Mouse (Mus musculus): ENCODE data around the gene Itpr1. TPM values are rescaled to one million over a fixed set of nuclear protein-coding genes. Genes with fewer than 3 reads are reported as not detected.

Gene Itpr1
- total RNA-seq, 4 experiments from 2014 or later: 444 to 572 (median 514) TPM

DNA sequence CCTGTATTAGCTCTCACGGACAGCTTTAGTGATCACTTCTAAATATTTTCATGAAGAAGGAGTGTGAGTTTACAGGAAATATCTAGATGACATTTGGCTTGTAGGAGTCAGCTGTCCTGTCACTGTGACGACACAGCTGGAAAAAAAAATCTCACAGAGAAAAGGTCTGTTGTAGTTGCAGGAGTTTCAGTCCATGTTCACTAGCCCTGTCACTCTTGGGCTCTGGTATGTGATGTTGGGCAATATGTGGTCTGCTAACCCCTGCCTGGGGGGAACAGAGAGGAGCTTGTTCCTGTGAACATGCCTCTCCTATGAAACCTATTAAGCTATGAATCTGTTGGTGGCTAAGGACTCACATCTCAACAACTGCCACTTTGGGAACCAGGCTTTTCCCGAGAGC, 166.1 kb downstream of the Itpr1 start:
- DNase-seq (ENCODE audit: low spot score in 2 of 2): no peak

DNA sequence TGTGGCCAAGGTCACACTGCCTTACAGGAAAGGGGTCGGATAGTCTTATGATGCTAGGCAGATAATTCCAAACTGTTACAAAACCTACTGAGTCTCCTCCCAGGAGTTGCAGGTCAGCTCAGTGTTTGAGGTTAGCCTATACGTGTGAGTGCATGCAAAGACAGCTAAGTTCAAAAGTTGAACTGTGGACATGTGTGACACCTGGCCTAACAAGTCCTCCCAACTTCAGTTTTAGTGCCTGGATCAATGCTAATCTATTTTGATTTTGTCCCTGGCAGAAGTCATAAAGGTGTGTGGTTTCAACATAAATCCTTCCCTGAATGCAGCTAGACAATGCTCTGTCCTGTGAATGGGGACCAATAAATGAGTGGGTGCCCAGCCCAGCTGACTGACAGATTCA, 167.3 kb downstream of the Itpr1 start:
- DNase-seq (ENCODE audit: low spot score in 2 of 2): no peak

DNA sequence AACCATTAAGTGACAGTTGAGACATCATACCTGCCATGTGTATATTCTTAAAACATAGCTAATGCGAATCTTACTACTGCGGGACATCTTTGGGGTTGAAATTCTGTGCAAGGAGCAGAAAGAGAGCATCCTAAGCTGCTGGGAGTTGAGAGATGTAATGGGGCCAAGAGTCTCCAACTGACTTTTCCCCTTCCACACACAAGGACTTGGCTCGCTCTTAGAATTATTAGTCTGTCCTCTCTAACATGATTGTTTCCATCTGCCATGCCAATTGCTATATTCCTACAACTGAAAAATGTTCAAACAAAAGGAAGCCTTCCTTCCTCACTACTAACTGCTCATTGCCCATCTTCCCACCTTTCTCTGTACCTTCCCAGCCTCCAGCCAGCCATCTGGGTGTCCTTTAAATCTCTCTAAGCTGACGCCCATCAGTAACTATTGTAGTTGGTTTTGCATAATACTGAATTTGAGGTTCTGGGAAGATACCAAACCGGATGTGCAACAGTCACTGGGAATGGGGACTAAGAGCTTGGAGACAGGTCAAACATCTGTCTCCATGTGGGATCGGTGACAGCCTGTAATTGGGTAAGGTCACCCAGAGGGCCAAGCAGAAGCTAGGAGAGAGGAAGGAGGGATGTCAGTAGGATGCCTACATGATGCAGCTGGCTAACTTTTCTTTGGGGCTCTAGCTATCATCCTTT, 177.9 kb downstream of the Itpr1 start:
- no peak for DNase-seq (ENCODE audit: low spot score in 2 of 2)

DNA sequence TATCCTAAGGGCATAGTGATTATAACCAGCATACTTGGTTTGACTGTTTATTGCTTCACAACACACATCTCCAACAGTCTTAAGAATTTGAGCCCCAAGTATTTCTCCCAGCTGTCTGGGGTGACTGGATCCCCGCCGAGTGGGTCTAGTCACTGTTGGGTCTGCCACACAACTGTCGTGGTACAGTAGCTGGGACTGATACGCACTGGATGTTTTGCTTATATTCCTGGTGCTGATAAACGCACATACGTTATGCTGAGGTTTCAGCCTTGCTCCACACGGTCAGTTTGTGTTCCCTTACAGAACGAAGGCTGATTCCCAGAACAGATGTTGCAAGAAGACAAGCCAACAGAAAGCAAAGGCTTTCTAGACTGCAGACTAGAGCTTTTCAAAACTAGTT, 180.2 kb downstream of the Itpr1 start:
- DNase-seq (ENCODE audit: low spot score in 2 of 2): no peak

GRCm38 (mm10) chr6:108397956-108398355, 185.1 kb downstream of the Itpr1 start:
- no peak for DNase-seq (ENCODE audit: low spot score in 2 of 2)

- no peak for DNase-seq (ENCODE audit: low spot score in 2 of 2)
Measured at GRCm38 (mm10) chr6:108401412-108401955, 188.6 kb downstream of the Itpr1 start.

DNA sequence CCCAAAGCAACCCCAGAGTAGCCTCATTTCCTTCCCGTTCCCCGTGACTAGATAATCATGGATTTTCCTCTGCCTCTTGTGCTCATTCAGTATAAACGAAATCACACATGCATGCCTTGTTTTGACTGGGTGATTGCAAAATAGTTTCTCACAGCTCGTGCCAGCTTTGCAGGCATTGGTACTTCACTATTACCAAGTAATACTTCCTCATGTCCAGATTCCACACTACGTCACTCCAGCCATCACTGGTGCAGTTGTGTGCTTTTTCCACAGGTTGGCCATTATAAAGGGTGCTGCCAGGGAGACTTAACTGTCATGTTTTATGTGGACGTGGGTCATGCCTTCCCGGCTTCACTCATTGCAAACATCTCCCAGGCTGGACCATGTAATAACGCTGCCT, 191.8 kb downstream of the Itpr1 start:
- no peak for DNase-seq (ENCODE audit: low spot score in 2 of 2)

- DNase-seq (ENCODE audit: low spot score in 2 of 2): no peak
Measured at GRCm38 (mm10) chr6:108408053-108408452, 195.2 kb downstream of the Itpr1 start.

- DNase-seq (ENCODE audit: low spot score in 2 of 2): no peak
Measured at GRCm38 (mm10) chr6:108408726-108409125, 195.8 kb downstream of the Itpr1 start.

GRCm38 (mm10) chr6:108410771-108411170, 197.9 kb downstream of the Itpr1 start:
- no peak for DNase-seq (ENCODE audit: low spot score in 2 of 2)

DNA sequence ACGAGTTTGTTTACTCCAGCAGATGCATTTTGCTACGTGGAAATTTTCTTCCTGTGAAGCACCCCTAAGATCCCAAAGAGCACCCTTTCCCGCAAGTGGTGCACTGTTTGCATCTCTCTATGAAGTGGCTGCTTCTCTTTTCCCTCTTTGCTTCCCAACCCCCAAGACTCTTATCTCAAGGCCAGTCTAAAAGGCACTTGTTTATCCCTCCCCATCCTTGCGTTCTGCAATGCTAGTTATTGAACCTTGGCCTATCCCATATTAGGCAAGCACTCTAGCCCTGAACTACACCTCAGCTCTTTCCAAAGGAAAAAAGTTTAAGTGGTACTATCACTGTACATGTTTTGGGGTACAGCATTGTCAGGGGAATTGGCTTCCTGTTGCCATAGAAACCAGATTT, 198.3 kb downstream of the Itpr1 start:
- DNase-seq (ENCODE audit: low spot score in 2 of 2): no peak

- no peak for DNase-seq (ENCODE audit: low spot score in 2 of 2)
Measured at GRCm38 (mm10) chr6:108413006-108413405, 200.1 kb downstream of the Itpr1 start.

GRCm38 (mm10) chr6:108413593-108413992, 200.7 kb downstream of the Itpr1 start:
- DNase-seq (ENCODE audit: low spot score in 2 of 2): no peak

DNA sequence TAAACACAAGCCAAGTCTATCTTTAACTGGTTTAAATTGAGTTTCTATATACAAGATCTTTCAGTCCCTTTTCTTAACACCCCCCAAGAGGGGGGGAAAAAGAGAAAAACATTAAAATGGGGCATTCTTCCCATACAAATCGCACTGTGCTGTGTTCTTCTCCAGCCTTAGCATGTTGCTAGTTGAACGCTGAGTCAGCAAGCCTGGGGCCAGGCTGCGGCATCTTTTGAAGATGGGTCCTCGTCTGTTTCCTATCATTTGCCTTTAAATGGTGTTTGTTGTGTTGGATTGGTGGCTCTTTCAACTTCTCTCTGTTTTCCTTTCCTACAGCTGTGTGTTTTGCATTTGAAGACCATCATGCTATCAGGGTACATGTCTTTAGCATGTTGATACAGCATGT, 203.0 kb downstream of the Itpr1 start:
- DNase-seq (ENCODE audit: low spot score in 2 of 2): no peak

DNA sequence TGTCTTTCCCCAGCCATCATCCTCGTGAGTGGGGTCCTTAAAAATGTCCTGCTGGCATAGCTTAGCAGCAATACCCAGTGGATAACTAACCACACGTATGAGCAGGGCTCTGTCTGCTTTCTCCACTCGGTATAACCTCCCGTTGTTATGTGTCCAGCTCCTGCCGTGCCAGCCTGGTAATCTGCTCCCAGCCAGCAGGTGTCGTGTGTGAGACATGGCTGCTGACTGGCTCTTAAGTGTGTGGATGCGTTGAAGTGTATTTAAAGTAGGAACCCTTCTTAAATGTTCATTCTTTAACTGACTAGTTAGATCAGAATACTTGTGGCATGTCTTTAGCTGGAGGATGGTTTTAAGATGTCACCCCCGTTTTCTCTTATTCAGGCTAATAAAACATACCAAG, 204.6 kb downstream of the Itpr1 start:
- peak in 1 of 2 experiments; percentile 48 for DNase-seq (ENCODE audit: low spot score in 2 of 2)

DNA sequence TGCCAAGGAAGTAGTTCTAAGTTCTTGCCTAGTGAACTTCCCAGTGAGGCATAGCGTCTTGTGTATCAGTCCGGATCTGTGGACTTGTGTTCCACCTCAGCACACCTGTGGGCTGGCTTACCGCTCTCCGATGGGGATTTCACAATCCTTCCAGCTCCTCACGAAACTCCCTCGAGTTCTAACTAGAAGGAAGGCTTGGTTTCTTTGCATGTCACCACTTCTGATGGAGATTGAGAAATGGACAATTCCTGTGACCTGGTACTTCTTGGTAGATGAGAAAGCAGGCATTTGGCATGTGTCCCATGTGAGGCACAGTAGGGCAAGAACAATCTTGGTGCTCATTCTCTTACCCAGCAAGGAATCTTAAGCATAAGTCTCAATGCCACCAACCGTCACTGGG, 205.3 kb downstream of the Itpr1 start:
- no peak for DNase-seq (ENCODE audit: low spot score in 2 of 2)

GRCm38 (mm10) chr6:108424749-108425584, 212.1 kb downstream of the Itpr1 start:
- DNase-seq (ENCODE audit: low spot score in 2 of 2): no peak

DNA sequence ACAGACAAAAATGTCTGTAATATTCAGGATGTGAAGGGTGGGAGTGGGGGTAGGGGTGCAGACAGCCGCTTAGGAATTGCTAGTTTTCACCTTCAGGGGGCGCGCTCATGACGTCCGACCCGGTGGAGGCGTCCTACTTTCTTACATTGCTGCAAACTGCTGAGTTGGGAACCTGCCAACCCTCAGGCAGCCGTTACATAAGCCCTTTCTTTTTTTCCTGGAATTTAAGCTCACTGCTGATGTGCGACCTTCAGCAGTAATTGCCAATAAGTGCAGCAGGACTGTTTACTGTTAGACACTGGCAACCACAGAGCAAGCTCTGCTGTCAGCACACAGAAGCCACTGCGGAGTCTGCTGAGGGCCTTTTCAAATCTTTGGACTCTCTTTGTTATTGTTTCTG, 213.9 kb downstream of the Itpr1 start:
- DNase-seq (ENCODE audit: low spot score in 2 of 2): peak; percentile 78 to 90

DNA sequence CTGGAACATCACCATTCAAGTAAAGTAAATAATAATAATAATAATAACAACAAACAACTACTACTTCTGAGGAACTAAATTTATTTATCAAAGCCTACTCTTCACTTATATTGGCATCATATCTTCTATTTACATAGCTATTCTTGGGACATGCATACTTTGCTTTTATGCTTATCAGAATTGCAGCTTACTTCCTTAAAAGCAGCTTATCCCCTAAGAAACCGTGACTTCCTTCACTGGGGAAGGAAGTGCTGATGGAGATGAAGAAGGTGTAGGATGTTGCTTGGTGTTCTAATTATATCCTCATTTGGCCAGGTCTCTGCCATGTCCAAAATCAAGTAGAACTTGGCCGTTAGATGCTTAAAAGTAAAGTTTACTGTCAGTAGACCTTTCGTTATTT, 215.5 kb downstream of the Itpr1 start:
- no peak for DNase-seq (ENCODE audit: low spot score in 2 of 2)

GRCm38 (mm10) chr6:108429950-108430349, 217.1 kb downstream of the Itpr1 start:
- no peak for DNase-seq (ENCODE audit: low spot score in 2 of 2)

DNA sequence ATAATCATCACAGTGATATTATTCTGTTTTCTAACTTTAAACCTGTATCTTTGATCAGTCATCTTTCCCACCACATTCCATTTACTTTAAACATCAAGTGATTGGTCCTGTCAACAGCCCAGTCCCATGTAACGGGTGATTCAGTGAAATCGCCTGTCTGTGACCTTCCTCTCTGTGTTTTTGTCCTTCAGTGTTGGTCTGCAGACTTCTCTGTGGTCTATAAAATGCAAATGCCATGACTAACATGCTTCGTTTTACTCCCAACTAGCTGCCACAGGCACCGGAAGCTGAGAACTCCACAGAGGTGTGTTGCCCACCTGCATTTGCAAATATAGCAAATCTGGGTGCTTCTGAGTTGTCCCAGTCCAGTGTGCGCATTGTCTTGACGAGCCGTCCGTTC, 218.3 kb downstream of the Itpr1 start:
- DNase-seq (ENCODE audit: low spot score in 2 of 2): no peak

DNA sequence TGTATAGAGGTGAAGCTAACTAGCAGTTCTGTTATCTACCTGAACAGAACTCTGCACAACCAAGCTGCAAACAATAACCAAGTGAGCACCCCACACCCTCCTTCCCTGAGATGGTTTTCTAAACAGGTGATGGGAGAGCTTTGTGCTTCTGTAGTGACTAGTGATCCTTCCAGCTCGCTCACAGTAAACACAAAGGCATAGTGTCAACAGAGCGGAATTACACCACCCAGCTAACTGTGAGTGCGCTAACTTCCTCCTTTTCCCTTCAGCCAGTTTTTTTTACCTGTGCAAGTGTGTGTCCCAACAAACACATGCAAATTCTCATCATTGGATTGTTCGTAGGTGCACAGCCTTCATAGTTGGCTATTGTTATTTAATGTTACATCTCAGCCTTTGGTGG, 219.9 kb downstream of the Itpr1 start:
- DNase-seq (ENCODE audit: low spot score in 2 of 2): no peak

DNA sequence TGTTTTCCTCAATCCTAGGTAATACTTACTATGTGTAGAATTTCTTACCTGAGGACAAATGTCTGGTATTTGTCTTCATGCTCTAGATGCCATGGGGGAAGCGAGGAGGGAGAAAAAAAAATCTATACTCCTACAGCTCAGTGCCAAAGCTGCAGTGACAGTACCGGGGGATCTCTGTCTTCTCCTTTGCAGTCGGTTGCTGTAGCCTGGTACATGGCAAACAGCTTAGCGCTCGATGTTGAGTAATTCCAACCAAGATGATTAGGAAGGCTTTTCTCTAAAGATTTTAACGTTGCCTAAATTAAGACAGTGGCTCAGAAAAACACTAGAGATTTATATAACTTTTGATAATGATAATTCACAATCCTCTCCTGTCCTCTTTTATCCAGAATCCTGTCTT, 221.9 kb downstream of the Itpr1 start:
- DNase-seq (ENCODE audit: low spot score in 2 of 2): no peak

All from left cerebral cortex, adult 8-10 months (tissue).